Mouse (Mus musculus): ENCODE results near the gene Thoc3.

DNA sequence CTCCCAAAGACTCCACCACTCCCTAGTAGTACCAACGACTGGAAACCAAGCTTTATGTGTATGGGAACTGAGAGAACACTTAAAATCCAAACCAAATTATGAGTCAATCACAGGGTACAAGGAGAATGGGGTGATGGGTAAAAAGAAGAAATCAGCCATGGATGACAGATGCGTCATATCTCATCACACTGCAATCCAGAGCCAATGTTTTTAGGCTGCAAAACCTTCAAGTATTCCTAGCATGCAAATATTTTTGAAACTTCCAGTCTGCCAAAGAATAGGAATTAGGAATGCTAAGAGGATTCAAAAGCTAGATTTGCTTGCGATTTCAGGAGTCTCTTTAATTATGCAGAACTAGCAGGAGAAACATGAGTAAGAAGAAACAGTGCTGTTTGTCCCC, 39.9 kb downstream of the Thoc3 start:
- TF ChIP-seq CTCF (IDR thresholded peaks at IDR 0.05; ENCODE audit: low read depth, low read length) (no peak), POLR2A (IDR thresholded peaks at IDR 0.05; ENCODE audit: insufficient read depth, low read length) (no peak)
